Mouse (Mus musculus) neural tube, embryonic 15.5 days (tissue): Measurements from ENCODE around the gene Arhgef38. TPM values are rescaled to one million over a fixed set of nuclear protein-coding genes. Genes with fewer than 3 reads are reported as not detected.

Experiments
- ATAC-seq: fragments of 200-750 bp; cut with Nextera tagmentation; 2 replicates; pipeline ENCODE4 v1.8.0; 2017; ENCODE audit warnings: mild to moderate bottlenecking, moderate TSS enrichment, moderate library complexity; ENCODE audit not compliant: low FRiP score
- H3K27ac ChIP-seq: fragments of 300-500 bp; sonication (generic); replicated peaks from 2 replicates; pipeline ENCODE4 v1.5.1; 2015; ENCODE audit warnings: mild to moderate bottlenecking, inconsistent platforms
- H3K27me3 ChIP-seq: fragments of 300-500 bp; sonication (generic); replicated peaks from 2 replicates; pipeline ENCODE4 v1.6.1; 2015; ENCODE audit warnings: inconsistent platforms
- H3K36me3 ChIP-seq: fragments of 300-500 bp; sonication (generic); 2 replicates; pipeline ENCODE4 v1.6.1; 2015; ENCODE audit warnings: inconsistent platforms
- H3K4me1 ChIP-seq: fragments of 300-500 bp; sonication (generic); 2 replicates; pipeline ENCODE4 v1.6.1; 2015; ENCODE audit warnings: inconsistent platforms
- H3K4me2 ChIP-seq: fragments of 300-500 bp; sonication (generic); 2 replicates; pipeline ENCODE4 v1.6.1; 2015; ENCODE audit warnings: inconsistent platforms, mild to moderate bottlenecking, moderate library complexity
- H3K4me3 ChIP-seq: fragments of 300-500 bp; sonication (generic); replicated peaks from 2 replicates; pipeline ENCODE4 v1.5.1; 2015; ENCODE audit warnings: mild to moderate bottlenecking, inconsistent platforms
- H3K9ac ChIP-seq: fragments of 300-500 bp; sonication (generic); replicated peaks from 2 replicates; pipeline ENCODE4 v1.6.1; 2015; ENCODE audit warnings: mild to moderate bottlenecking, inconsistent platforms
- H3K9me3 ChIP-seq: fragments of 300-500 bp; sonication (generic); replicated peaks from 2 replicates; pipeline ENCODE4 v1.6.1; 2016; ENCODE audit warnings: inconsistent platforms
- WGBS: fragments of 180-500 bp; shearing (Covaris S2); methylation state at CpG from one replicate; pipeline ENCODE4 v1.1.7; 2015; ENCODE audit warnings: mixed read lengths; 5-methylcytosine and 5-hydroxymethylcytosine counted together
- polyA plus RNA-seq: library from polyadenylated mRNA; unstranded; fragments of >200 nt; fragmentation: Nextera tagmentation; extraction: Ambion mirVana; gene quantifications from 2 replicates; pipeline ENCODE4 v1.2.1, GENCODE M21; 2015

Gene Arhgef38
- polyA plus RNA-seq, 1 experiment from 2014 or later = 0.05 TPM

- Histone ChIP-seq H3K9me3 (no peaks in the 10 kb centered on the region), H3K27ac (no peak overlapping the region), H3K36me3 (peaks cover 23% of the 10 kb centered on the region), H3K4me3 (no peak overlapping the region), H3K4me1 (no peaks in the 10 kb centered on the region), H3K4me2 (no peak overlapping the region), H3K27me3 (no peaks in the 10 kb centered on the region), H3K9ac (no peak overlapping the region)
- WGBS = 41% methylated on average over 2 of the region's 2 CpGs
- no peak for ATAC-seq
These were observed 123.0 kb downstream of the Arhgef38 start for GRCm38 (mm10) chr3:133111741-133112140.

GRCm38 (mm10) chr3:133109844-133110243 is 124.9 kb downstream of the Arhgef38 start:
- Histone ChIP-seq H3K9ac (no peak overlapping the region), H3K36me3 (peaks cover 37% of the 10 kb centered on the region), H3K27me3 (no peaks in the 10 kb centered on the region), H3K4me1 (no peaks in the 10 kb centered on the region), H3K27ac (no peak overlapping the region), H3K4me3 (no peak overlapping the region), H3K9me3 (no peaks in the 10 kb centered on the region), H3K4me2 (no peak overlapping the region)
- ATAC-seq = no peak
- WGBS = 95% methylated on average over 4 of the region's 4 CpGs

GRCm38 (mm10) chr3:133108731-133109130 is 126.0 kb downstream of the Arhgef38 start:
- H3K36me3 ChIP-seq = peaks cover 45% of the 10 kb centered on the region
- H3K4me3 ChIP-seq = no peak overlapping the region
- no peak overlapping the region for H3K27ac ChIP-seq
- H3K4me1 ChIP-seq = no peaks in the 10 kb centered on the region
- ATAC-seq = no peak
- no peak overlapping the region for H3K4me2 ChIP-seq
- H3K9me3 ChIP-seq = no peaks in the 10 kb centered on the region
- no peaks in the 10 kb centered on the region for H3K27me3 ChIP-seq
- 99% methylated on average over 4 of the region's 4 CpGs for WGBS
- H3K9ac ChIP-seq = no peak overlapping the region

- no peaks in the 10 kb centered on the region for H3K4me1 ChIP-seq
- no peak overlapping the region for H3K9ac ChIP-seq
- peaks cover 63% of the 10 kb centered on the region for H3K36me3 ChIP-seq
- H3K27ac ChIP-seq = no peak overlapping the region
- no peaks in the 10 kb centered on the region for H3K9me3 ChIP-seq
- WGBS = 90% methylated on average over 3 of the region's 3 CpGs
- ATAC-seq = no peak
- H3K27me3 ChIP-seq = no peaks in the 10 kb centered on the region
- H3K4me2 ChIP-seq = no peak overlapping the region
- H3K4me3 ChIP-seq = no peak overlapping the region
These were observed 130.3 kb downstream of the Arhgef38 start for GRCm38 (mm10) chr3:133104436-133104835.

GRCm38 (mm10) chr3:133103768-133104167 is 131.0 kb downstream of the Arhgef38 start:
- Histone ChIP-seq H3K27me3 (no peaks in the 10 kb centered on the region), H3K36me3 (peaks cover 64% of the 10 kb centered on the region), H3K9ac (no peak overlapping the region), H3K4me1 (no peaks in the 10 kb centered on the region), H3K4me2 (no peak overlapping the region), H3K4me3 (no peak overlapping the region), H3K9me3 (no peaks in the 10 kb centered on the region), H3K27ac (no peak overlapping the region)
- no peak for ATAC-seq
- 91% methylated on average over 3 of the region's 3 CpGs for WGBS

- ATAC-seq = no peak
- Histone ChIP-seq H3K4me1 (0 out of 2 replicates have a peak, but pooled peaks cover 5% of the 10 kb centered on the region), H3K36me3 (peaks cover 46% of the 10 kb centered on the region), H3K4me2 (no peak overlapping the region), H3K27ac (no peak overlapping the region), H3K27me3 (no peaks in the 10 kb centered on the region), H3K9me3 (no peaks in the 10 kb centered on the region), H3K4me3 (no peak overlapping the region), H3K9ac (no peak overlapping the region)
- WGBS = 91% methylated on average over 2 of the region's 2 CpGs
These were observed 135.8 kb downstream of the Arhgef38 start for GRCm38 (mm10) chr3:133098909-133099308.

- peaks cover 9% of the 10 kb centered on the region; the same call in 1 of the 2 replicates for H3K4me1 ChIP-seq
- H3K27me3 ChIP-seq = no peaks in the 10 kb centered on the region
- no peak for ATAC-seq
- 95% methylated on average over 4 of the region's 4 CpGs for WGBS
- no peak overlapping the region for H3K9ac ChIP-seq
- H3K4me3 ChIP-seq = no peak overlapping the region
- no peaks in the 10 kb centered on the region for H3K9me3 ChIP-seq
- H3K36me3 ChIP-seq = peaks cover 40% of the 10 kb centered on the region
- no peak overlapping the region for H3K4me2 ChIP-seq
- no peak overlapping the region for H3K27ac ChIP-seq
These were observed 136.4 kb downstream of the Arhgef38 start for GRCm38 (mm10) chr3:133098336-133098735.

GRCm38 (mm10) chr3:133097936-133098335 is 136.8 kb downstream of the Arhgef38 start:
- ATAC-seq = no peak

GRCm38 (mm10) chr3:133094305-133094704 is 140.4 kb downstream of the Arhgef38 start:
- H3K36me3 ChIP-seq = peaks cover 18% of the 10 kb centered on the region
- H3K27me3 ChIP-seq = no peaks in the 10 kb centered on the region
- H3K9ac ChIP-seq = no peak overlapping the region
- no peaks in the 10 kb centered on the region for H3K9me3 ChIP-seq
- H3K4me3 ChIP-seq = no peak overlapping the region
- no peak for ATAC-seq
- no peak overlapping the region for H3K4me2 ChIP-seq
- no peak overlapping the region for H3K27ac ChIP-seq
- H3K4me1 ChIP-seq = peaks cover 27% of the 10 kb centered on the region
- WGBS = 46% methylated on average over 1 of the region's 1 CpGs

More at GRCm38 (mm10) chr3:133097936-133098335, 136.8 kb downstream of the Arhgef38 start:
- Histone ChIP-seq H3K9me3 (no peaks in the 10 kb centered on the region), H3K4me1 (peaks cover 13% of the 10 kb centered on the region), H3K27ac (no peak overlapping the region), H3K4me2 (no peak overlapping the region), H3K36me3 (peaks cover 40% of the 10 kb centered on the region), H3K27me3 (no peaks in the 10 kb centered on the region), H3K4me3 (no peak overlapping the region), H3K9ac (no peak overlapping the region)
- WGBS = 99% methylated on average over 6 of the region's 6 CpGs

GRCm38 (mm10) chr3:133092936-133093335 is 141.8 kb downstream of the Arhgef38 start:
- Histone ChIP-seq H3K27me3 (no peaks in the 10 kb centered on the region), H3K36me3 (peaks cover 5% of the 10 kb centered on the region), H3K4me2 (peak overlapping the region; percentile 60), H3K9ac (no peak overlapping the region), H3K4me3 (peak overlapping the region; percentile 88), H3K27ac (no peak overlapping the region), H3K9me3 (no peaks in the 10 kb centered on the region), H3K4me1 (peaks cover 27% of the 10 kb centered on the region)
- 84% methylated on average over 1 of the region's 1 CpGs for WGBS
- ATAC-seq = no peak

- peak overlapping the region; percentile 60 for H3K4me2 ChIP-seq
- WGBS = 1% methylated on average over 7 of the region's 7 CpGs
- peak overlapping the region; percentile 98 for H3K27ac ChIP-seq
- H3K9ac ChIP-seq = peak overlapping the region; percentile 85
- H3K4me1 ChIP-seq = peaks cover 27% of the 10 kb centered on the region
- peaks cover 2% of the 10 kb centered on the region; the same call in 1 of the 2 replicates for H3K36me3 ChIP-seq
- no peaks in the 10 kb centered on the region for H3K27me3 ChIP-seq
- H3K9me3 ChIP-seq = no peaks in the 10 kb centered on the region
- H3K4me3 ChIP-seq = peak overlapping the region; percentile 88
- ATAC-seq = no peak
These were observed 142.4 kb downstream of the Arhgef38 start for GRCm38 (mm10) chr3:133092274-133092853.

GRCm38 (mm10) chr3:133091664-133092273 is 143.0 kb downstream of the Arhgef38 start, which contains the start of the genes Ints12 and Gstcd:
Gene Ints12, plus strand, starts transcription at chr3:133091840.
Gene Gstcd, minus strand, starts transcription at chr3:133092033.
- Histone ChIP-seq H3K4me1 (peaks cover 27% of the 10 kb centered on the region), H3K4me3 (peak within 1 kb of the TSS; percentile 88), H3K27ac (peak within 1 kb of the TSS; percentile 98), H3K9me3 (no peaks in the 10 kb centered on the region), H3K4me2 (peak within 1 kb of the TSS; percentile 60), H3K36me3 (peaks cover 2% of the 10 kb centered on the region; the same call in 1 of the 2 replicates), H3K27me3 (no peaks in the 10 kb centered on the region), H3K9ac (peak within 1 kb of the TSS; percentile 85)
- peak; percentile 99 for ATAC-seq
- under 1% methylated on average over 53 of the region's 53 CpGs for WGBS
